Mouse (Mus musculus) thymus, postnatal 0 days (tissue): ENCODE measurements around the gene Prima1. TPM values are rescaled to one million over a fixed set of nuclear protein-coding genes. Genes with fewer than 3 reads are reported as not detected.

ENCODE experiments used
- DNase-seq: peaks from one replicate; pipeline ENCODE4 v3.0.0-alpha.2; 2015; ENCODE audit warnings: low spot score
- polyA plus RNA-seq: library from polyadenylated mRNA; unstranded; fragments of >200 nt; fragmentation: Nextera tagmentation; extraction: Ambion mirVana; gene quantifications from 2 replicates; pipeline ENCODE4 v1.2.1, GENCODE M21; 2015

The Prima1 gene
- polyA plus RNA-seq, 1 experiment from 2014 or later, result not detected

GRCm38 (mm10) chr12:103229058-103229457 lies 12.9 kb downstream of the Prima1 start:
- DNase-seq, result no peak

GRCm38 (mm10) chr12:103226121-103226520 lies 15.8 kb downstream of the Prima1 start:
- no peak for DNase-seq

- no peak for DNase-seq
These were observed 18.3 kb downstream of the Prima1 start for GRCm38 (mm10) chr12:103223671-103224070.

GRCm38 (mm10) chr12:103215877-103216610 lies 25.9 kb downstream of the Prima1 start:
- no peak for DNase-seq

- no peak for DNase-seq
These were observed 27.2 kb downstream of the Prima1 start for GRCm38 (mm10) chr12:103214797-103215196.

- no peak for DNase-seq
These were observed 27.7 kb downstream of the Prima1 start for GRCm38 (mm10) chr12:103214270-103214669.

- no peak for DNase-seq
These were observed 28.4 kb downstream of the Prima1 start for GRCm38 (mm10) chr12:103213591-103213990.

- DNase-seq, result no peak
These were observed 30.9 kb downstream of the Prima1 start for GRCm38 (mm10) chr12:103211078-103211477.

GRCm38 (mm10) chr12:103209581-103209980 lies 32.4 kb downstream of the Prima1 start:
- no peak for DNase-seq

GRCm38 (mm10) chr12:103205561-103205960 lies 36.4 kb downstream of the Prima1 start:
- no peak for DNase-seq

- no peak for DNase-seq
These were observed 39.1 kb downstream of the Prima1 start for GRCm38 (mm10) chr12:103202592-103203544.

GRCm38 (mm10) chr12:103192996-103193395 lies 49.0 kb downstream of the Prima1 start:
- no peak for DNase-seq

GRCm38 (mm10) chr12:103189771-103190170 lies 52.2 kb downstream of the Prima1 start:
- DNase-seq, result no peak

GRCm38 (mm10) chr12:103188223-103188622 lies 53.7 kb downstream of the Prima1 start:
- DNase-seq, result no peak

- no peak for DNase-seq
These were observed 54.9 kb downstream of the Prima1 start for GRCm38 (mm10) chr12:103187020-103187419.

- DNase-seq, result no peak
These were observed 58.9 kb downstream of the Prima1 start for GRCm38 (mm10) chr12:103183057-103183456.

- DNase-seq, result no peak
These were observed 73.1 kb downstream of the Prima1 start for GRCm38 (mm10) chr12:103168892-103169291.

GRCm38 (mm10) chr12:103164101-103165030 lies 77.6 kb downstream of the Prima1 start:
- DNase-seq, result no peak

- no peak for DNase-seq
These were observed 78.4 kb downstream of the Prima1 start for GRCm38 (mm10) chr12:103163596-103163995.

GRCm38 (mm10) chr12:103160721-103161120 lies 81.2 kb downstream of the Prima1 start:
- DNase-seq, result no peak

GRCm38 (mm10) chr12:103159016-103159415 lies 82.9 kb downstream of the Prima1 start:
- DNase-seq, result no peak
